Mouse (Mus musculus): ENCODE measurements around the gene Pigx.

Gene Pigx

DNA sequence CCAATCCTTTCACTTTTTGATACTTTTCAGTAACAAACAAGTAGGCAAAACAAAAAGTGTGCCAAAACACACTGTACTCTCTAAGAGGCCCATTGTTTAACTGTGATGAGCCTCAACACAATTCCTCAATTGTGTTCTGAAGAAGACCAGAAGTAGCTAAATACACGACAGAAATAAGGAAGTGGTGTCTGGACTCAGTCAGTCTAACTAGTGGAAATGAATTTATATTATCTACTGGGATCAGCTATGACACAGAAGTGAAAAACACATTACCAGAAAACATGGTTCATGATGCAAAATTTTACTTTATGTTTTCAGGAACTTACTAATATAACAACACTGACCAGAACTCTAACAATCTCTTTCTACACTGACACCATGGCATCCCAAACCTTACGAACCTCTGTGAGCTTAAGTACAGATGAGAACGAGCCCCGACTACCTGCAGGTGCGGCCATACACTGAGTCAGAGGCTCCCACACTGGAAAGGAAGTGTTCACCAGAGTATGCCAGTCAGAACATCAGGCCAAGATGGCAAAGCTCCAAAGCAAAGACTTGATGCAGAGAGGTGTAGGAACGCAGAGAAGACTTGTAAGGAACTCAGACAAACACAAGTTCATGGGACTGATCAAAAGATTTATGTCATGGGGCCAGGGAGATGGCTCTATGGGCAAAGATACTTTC is 39.6 kb downstream of the Pigx start:
- DNase-seq (ENCODE audit: low spot score): no peak

DNA sequence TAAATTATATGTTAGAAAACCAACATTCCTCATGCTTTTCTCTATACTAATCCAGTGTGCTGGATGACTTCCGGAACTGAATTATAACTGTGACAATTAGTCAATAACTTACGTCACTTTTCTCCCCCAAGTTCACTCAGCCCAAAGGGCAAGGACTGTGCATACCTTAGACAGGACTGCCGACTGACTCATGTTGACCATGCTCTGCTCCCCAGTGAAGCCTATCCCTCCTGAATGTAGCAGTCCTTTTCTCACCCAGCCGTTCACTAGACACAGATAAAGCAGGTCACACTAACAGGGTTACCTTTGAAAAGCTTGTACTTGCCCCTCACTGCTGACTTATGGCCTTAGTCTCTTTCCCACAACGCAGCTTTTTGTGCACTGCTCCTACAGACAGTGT is 40.7 kb downstream of the Pigx start:
- DNase-seq (ENCODE audit: low spot score): no peak

DNA sequence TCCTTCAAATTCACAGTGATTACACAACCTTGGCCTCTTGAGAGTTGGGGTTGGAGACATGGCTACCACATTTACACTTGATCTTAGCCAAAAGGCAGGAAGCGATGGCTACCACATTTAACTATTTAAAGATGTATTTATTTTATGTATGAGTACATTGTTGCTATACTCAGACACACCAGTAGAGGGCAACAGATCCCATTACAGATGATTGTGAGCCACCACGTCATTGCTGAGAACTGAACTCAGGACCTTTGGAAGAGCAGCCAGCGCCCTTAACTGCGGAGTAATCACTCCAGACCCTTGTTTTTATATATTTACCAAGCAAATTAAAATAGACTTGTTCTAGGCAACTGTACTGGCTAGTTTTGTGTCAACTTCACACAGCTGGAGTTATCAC is 57.2 kb downstream of the Pigx start:
- DNase-seq (ENCODE audit: low spot score): no peak

All from embryo, embryonic 10.5 days (tissue).